Mouse (Mus musculus): ENCODE data around the gene Mthfd1l. TPM values are rescaled to one million over a fixed set of nuclear protein-coding genes. Genes with fewer than 3 reads are reported as not detected.
"Not testable (repeated sequence)": the region's sequence is repeated elsewhere in the genome, so short reads cannot be mapped to it uniquely, and the experiment has no call there.

The Mthfd1l gene
- polyA plus RNA-seq, 1 experiment: 1.6 TPM

- Histone ChIP-seq H3K36me3 (ENCODE audit: control insufficient read depth, insufficient read depth, low read length) (no peaks in the 10 kb centered on the region), H3K4me1 (ENCODE audit: control insufficient read depth, insufficient read depth, low read length) (no peaks in the 10 kb centered on the region; the same call in 1 of the 2 replicates), H3K27me3 (ENCODE audit: control insufficient read depth, insufficient read depth, low read length) (no peaks in the 10 kb centered on the region), H3K27ac (ENCODE audit: control insufficient read depth, insufficient read depth, low read depth, low read length) (no peak overlapping the region), H3K4me3 (ENCODE audit: control insufficient read depth, low read depth, low read length) (no peak overlapping the region)
- no peak for TF ChIP-seq POLR2A (IDR thresholded peaks at IDR 0.05; ENCODE audit: control insufficient read depth, low read depth, low read length)
- TF ChIP-seq CTCF (IDR thresholded peaks at IDR 0.05; ENCODE audit: control insufficient read depth, insufficient read depth, insufficient replicate concordance, low read depth, low read length): no peak
Measured at GRCm38 (mm10) chr10:4112611-4113327, 139.9 kb downstream of the Mthfd1l start.

- Histone ChIP-seq H3K4me3 (ENCODE audit: control insufficient read depth, low read depth, low read length) (no peak overlapping the region), H3K36me3 (ENCODE audit: control insufficient read depth, insufficient read depth, low read length) (no peaks in the 10 kb centered on the region), H3K4me1 (ENCODE audit: control insufficient read depth, insufficient read depth, low read length) (no peaks in the 10 kb centered on the region), H3K27me3 (ENCODE audit: control insufficient read depth, insufficient read depth, low read length) (no peaks in the 10 kb centered on the region), H3K27ac (ENCODE audit: control insufficient read depth, insufficient read depth, low read depth, low read length) (no peak overlapping the region)
- TF ChIP-seq POLR2A (IDR thresholded peaks at IDR 0.05; ENCODE audit: control insufficient read depth, low read depth, low read length) (no peak), CTCF (IDR thresholded peaks at IDR 0.05; ENCODE audit: control insufficient read depth, insufficient read depth, insufficient replicate concordance, low read depth, low read length) (no peak)
Measured at GRCm38 (mm10) chr10:4113328-4113658, 140.4 kb downstream of the Mthfd1l start.

GRCm38 (mm10) chr10:4116653-4117052 lies 143.7 kb downstream of the Mthfd1l start:
- no peak overlapping the region for H3K4me3 ChIP-seq (ENCODE audit: control insufficient read depth, low read depth, low read length)
- no peaks in the 10 kb centered on the region for H3K27me3 ChIP-seq (ENCODE audit: control insufficient read depth, insufficient read depth, low read length)
- H3K4me1 ChIP-seq (ENCODE audit: control insufficient read depth, insufficient read depth, low read length): no peaks in the 10 kb centered on the region
- TF ChIP-seq POLR2A (IDR thresholded peaks at IDR 0.05; ENCODE audit: control insufficient read depth, low read depth, low read length) (no peak), CTCF (IDR thresholded peaks at IDR 0.05; ENCODE audit: control insufficient read depth, insufficient read depth, insufficient replicate concordance, low read depth, low read length) (no peak)
- H3K27ac ChIP-seq (ENCODE audit: control insufficient read depth, insufficient read depth, low read depth, low read length): no peak overlapping the region
- H3K36me3 ChIP-seq (ENCODE audit: control insufficient read depth, insufficient read depth, low read length): no peaks in the 10 kb centered on the region

GRCm38 (mm10) chr10:4117091-4117490 lies 144.2 kb downstream of the Mthfd1l start:
- Histone ChIP-seq H3K36me3 (ENCODE audit: control insufficient read depth, insufficient read depth, low read length) (no peaks in the 10 kb centered on the region), H3K4me3 (ENCODE audit: control insufficient read depth, low read depth, low read length) (no peak overlapping the region), H3K27ac (ENCODE audit: control insufficient read depth, insufficient read depth, low read depth, low read length) (no peak overlapping the region), H3K27me3 (ENCODE audit: control insufficient read depth, insufficient read depth, low read length) (no peaks in the 10 kb centered on the region), H3K4me1 (ENCODE audit: control insufficient read depth, insufficient read depth, low read length) (no peaks in the 10 kb centered on the region)
- TF ChIP-seq CTCF (IDR thresholded peaks at IDR 0.05; ENCODE audit: control insufficient read depth, insufficient read depth, insufficient replicate concordance, low read depth, low read length): no peak
- TF ChIP-seq POLR2A (IDR thresholded peaks at IDR 0.05; ENCODE audit: control insufficient read depth, low read depth, low read length): no peak

GRCm38 (mm10) chr10:4119287-4119686 lies 146.4 kb downstream of the Mthfd1l start:
- Histone ChIP-seq H3K4me1 (ENCODE audit: control insufficient read depth, insufficient read depth, low read length) (no peaks in the 10 kb centered on the region), H3K36me3 (ENCODE audit: control insufficient read depth, insufficient read depth, low read length) (no peaks in the 10 kb centered on the region), H3K4me3 (ENCODE audit: control insufficient read depth, low read depth, low read length) (no peak overlapping the region), H3K27me3 (ENCODE audit: control insufficient read depth, insufficient read depth, low read length) (no peaks in the 10 kb centered on the region), H3K27ac (ENCODE audit: control insufficient read depth, insufficient read depth, low read depth, low read length) (no peak overlapping the region)
- TF ChIP-seq POLR2A (IDR thresholded peaks at IDR 0.05; ENCODE audit: control insufficient read depth, low read depth, low read length): no peak
- TF ChIP-seq CTCF (IDR thresholded peaks at IDR 0.05; ENCODE audit: control insufficient read depth, insufficient read depth, insufficient replicate concordance, low read depth, low read length): no peak

GRCm38 (mm10) chr10:4120708-4121107 lies 147.8 kb downstream of the Mthfd1l start:
- no peaks in the 10 kb centered on the region for H3K27me3 ChIP-seq (ENCODE audit: control insufficient read depth, insufficient read depth, low read length)
- H3K27ac ChIP-seq (ENCODE audit: control insufficient read depth, insufficient read depth, low read depth, low read length): no peak overlapping the region
- no peaks in the 10 kb centered on the region for H3K36me3 ChIP-seq (ENCODE audit: control insufficient read depth, insufficient read depth, low read length)
- no peak overlapping the region for H3K4me3 ChIP-seq (ENCODE audit: control insufficient read depth, low read depth, low read length)
- TF ChIP-seq POLR2A (IDR thresholded peaks at IDR 0.05; ENCODE audit: control insufficient read depth, low read depth, low read length) (no peak), CTCF (IDR thresholded peaks at IDR 0.05; ENCODE audit: control insufficient read depth, insufficient read depth, insufficient replicate concordance, low read depth, low read length) (no peak)
- no peaks in the 10 kb centered on the region for H3K4me1 ChIP-seq (ENCODE audit: control insufficient read depth, insufficient read depth, low read length)

GRCm38 (mm10) chr10:4121197-4121596 lies 148.3 kb downstream of the Mthfd1l start:
- H3K4me3 ChIP-seq (ENCODE audit: control insufficient read depth, low read depth, low read length): no peak overlapping the region
- H3K27ac ChIP-seq (ENCODE audit: control insufficient read depth, insufficient read depth, low read depth, low read length): no peak overlapping the region
- H3K4me1 ChIP-seq (ENCODE audit: control insufficient read depth, insufficient read depth, low read length): no peaks in the 10 kb centered on the region
- H3K36me3 ChIP-seq (ENCODE audit: control insufficient read depth, insufficient read depth, low read length): no peaks in the 10 kb centered on the region
- TF ChIP-seq POLR2A (IDR thresholded peaks at IDR 0.05; ENCODE audit: control insufficient read depth, low read depth, low read length) (no peak), CTCF (IDR thresholded peaks at IDR 0.05; ENCODE audit: control insufficient read depth, insufficient read depth, insufficient replicate concordance, low read depth, low read length) (no peak)
- no peaks in the 10 kb centered on the region for H3K27me3 ChIP-seq (ENCODE audit: control insufficient read depth, insufficient read depth, low read length)

GRCm38 (mm10) chr10:4123280-4123945 lies 150.5 kb downstream of the Mthfd1l start:
- not testable (repeated sequence) for H3K4me1 ChIP-seq (ENCODE audit: control insufficient read depth, insufficient read depth, low read length); H3K27me3 ChIP-seq (ENCODE audit: control insufficient read depth, insufficient read depth, low read length); H3K27ac ChIP-seq (ENCODE audit: control insufficient read depth, insufficient read depth, low read depth, low read length); H3K4me3 ChIP-seq (ENCODE audit: control insufficient read depth, low read depth, low read length); H3K36me3 ChIP-seq (ENCODE audit: control insufficient read depth, insufficient read depth, low read length)
